ENCODE assay signal across 24 mouse cellular contexts in genomic region chr19:37391869-37392268, GRCm38 (mm10). TPM values are rescaled to one million over a fixed set of nuclear protein-coding genes. Genes with fewer than 3 reads are reported as not detected.
A peak's percentile ranks its signal among the peaks of the same experiment; 100 is the strongest.
DNase-seq lines count a peak whose midpoint lies in the region; ATAC-seq and TF ChIP-seq lines count a peak whose summit lies in the region.
"Had no signal": no experiment of that assay in that cellular context is flagged by ENCODE, and none has a peak within 500 bp of the region (broad histone marks: within the 10 kb centered on the region; RNA-seq: fewer than 3 reads in every experiment).

No protein-coding gene starts in this region.

- no peak overlapping the region for H3K4me2 ChIP-seq in midbrain, embryonic 14.5 days (ENCODE audit: low read length)
- H3K4me2 ChIP-seq in hindbrain, embryonic 14.5 days (replicated peaks) = no peak overlapping the region
- H3K4me2 ChIP-seq: embryonic facial prominence, embryonic 12.5 days; embryonic facial prominence, embryonic 15.5 days; heart, embryonic 12.5 days; heart, embryonic 15.5 days; hindbrain, embryonic 15.5 days had no signal

- no peak overlapping the region for H3K4me3 ChIP-seq in C2C12 (ENCODE audit: insufficient read depth, poor library complexity, severe bottlenecking)
- H3K4me3 ChIP-seq in midbrain, embryonic 14.5 days (replicated peaks; ENCODE audit: low read depth, low read length) = no peak overlapping the region
- H3K4me3 ChIP-seq in hindbrain, embryonic 14.5 days (replicated peaks; ENCODE audit: low read length) = no peak overlapping the region
- H3K4me3 ChIP-seq: embryonic facial prominence, embryonic 12.5 days; embryonic facial prominence, embryonic 15.5 days; heart, embryonic 12.5 days; heart, embryonic 15.5 days; hindbrain, embryonic 15.5 days had no signal

- no peak overlapping the region for H3ac ChIP-seq in C2C12 (ENCODE audit: control insufficient read depth, insufficient read length, low read depth)

- DNase-seq in 3T3-L1 (ENCODE audit: low read depth, low spot score) (peak; percentile 84), NIH3T3 (ENCODE audit: low read depth) (peak; percentile 67)
- no peak for DNase-seq in midbrain, embryonic 14.5 days
- DNase-seq in hindbrain, embryonic 14.5 days (ENCODE audit: low spot score) = no peak
- DNase-seq: adrenal gland, postnatal 10 days; adrenal gland, postnatal 36 days; cerebellum, adult 2 months; cerebellum, adult 9-11 months; cerebellum, postnatal 25 days; forebrain, postnatal 0 days; gastrocnemius, postnatal 25 days; heart, adult 18-20 months; heart, postnatal 10 days; heart, postnatal 4 days had no signal

- H3K27me3 ChIP-seq in C2C12 (ENCODE audit: control insufficient read depth, insufficient read depth, insufficient read length) = no peaks in the 10 kb centered on the region
- no peaks in the 10 kb centered on the region for H3K27me3 ChIP-seq in midbrain, embryonic 14.5 days (ENCODE audit: control insufficient read depth, insufficient read depth, low read length)
- H3K27me3 ChIP-seq in hindbrain, embryonic 14.5 days (ENCODE audit: control insufficient read depth, insufficient read depth, low read length) = no peaks in the 10 kb centered on the region
- H3K27me3 ChIP-seq: embryonic facial prominence, embryonic 12.5 days; embryonic facial prominence, embryonic 15.5 days; heart, embryonic 12.5 days; heart, embryonic 15.5 days; hindbrain, embryonic 15.5 days had no signal

- 95% methylated on average over 3 of the region's 3 CpGs for WGBS in midbrain, embryonic 14.5 days
- 100% methylated on average over 3 of the region's 3 CpGs for WGBS in hindbrain, embryonic 14.5 days

- H3K9me3 ChIP-seq in midbrain, embryonic 14.5 days (ENCODE audit: control insufficient read depth, low read length) = no peaks in the 10 kb centered on the region
- H3K9me3 ChIP-seq in hindbrain, embryonic 14.5 days (ENCODE audit: control insufficient read depth, low read length) = no peaks in the 10 kb centered on the region
- H3K9me3 ChIP-seq: embryonic facial prominence, embryonic 12.5 days; embryonic facial prominence, embryonic 15.5 days; heart, embryonic 12.5 days; heart, embryonic 15.5 days; hindbrain, embryonic 15.5 days had no signal

- H3K79me2 ChIP-seq in C2C12 (ENCODE audit: control insufficient read depth, insufficient read depth) = peaks cover 52% of the 10 kb centered on the region

- peaks cover 26% of the 10 kb centered on the region for H3K79me3 ChIP-seq in C2C12 (ENCODE audit: low read depth)

- H3K36me3 ChIP-seq in C2C12 (ENCODE audit: control insufficient read depth, insufficient read depth) = peaks cover 88% of the 10 kb centered on the region
- peaks cover 10% of the 10 kb centered on the region; the same call in 1 of the 2 replicates for H3K36me3 ChIP-seq in midbrain, embryonic 14.5 days (ENCODE audit: control insufficient read depth, insufficient read depth, low read length)
- H3K36me3 ChIP-seq in hindbrain, embryonic 14.5 days (replicated peaks; ENCODE audit: control insufficient read depth, insufficient read depth) = no peaks in the 10 kb centered on the region; the same call in 1 of the 2 replicates

- no peak overlapping the region for H3K27ac ChIP-seq in midbrain, embryonic 14.5 days (replicated peaks; ENCODE audit: low read depth, low read length)
- no peak overlapping the region for H3K27ac ChIP-seq in hindbrain, embryonic 14.5 days
- H3K27ac ChIP-seq: embryonic facial prominence, embryonic 12.5 days; embryonic facial prominence, embryonic 15.5 days; heart, embryonic 15.5 days; hindbrain, embryonic 15.5 days had no signal

- ATAC-seq in midbrain, embryonic 14.5 days (ENCODE audit: low FRiP score, low TSS enrichment) = no peak
- ATAC-seq in hindbrain, embryonic 14.5 days (ENCODE audit: low FRiP score) = no peak
- no peak for ATAC-seq in megakaryocyte, adult 5-6 weeks (ENCODE audit: poor library complexity, severe bottlenecking)
- ATAC-seq: activated CD4-positive, CD25-positive, alpha-beta regulatory T cell, adult 4 months; forebrain, embryonic 14.5 days; forebrain, postnatal 0 days; intestine, postnatal 0 days had no signal

- no peak overlapping the region for H3K9ac ChIP-seq in midbrain, embryonic 14.5 days (replicated peaks; ENCODE audit: low read length)
- no peak overlapping the region for H3K9ac ChIP-seq in hindbrain, embryonic 14.5 days
- H3K9ac ChIP-seq: embryonic facial prominence, embryonic 12.5 days; embryonic facial prominence, embryonic 15.5 days; forebrain, postnatal 0 days; heart, embryonic 12.5 days; heart, embryonic 15.5 days; hindbrain, embryonic 15.5 days had no signal

- no peaks in the 10 kb centered on the region for H3K4me1 ChIP-seq in midbrain, embryonic 14.5 days (ENCODE audit: control insufficient read depth, insufficient read depth, low read length)
- H3K4me1 ChIP-seq in hindbrain, embryonic 14.5 days (replicated peaks; ENCODE audit: control insufficient read depth, insufficient read depth, low read length) = no peaks in the 10 kb centered on the region
- H3K4me1 ChIP-seq: embryonic facial prominence, embryonic 12.5 days; embryonic facial prominence, embryonic 15.5 days; heart, embryonic 12.5 days; heart, embryonic 15.5 days; hindbrain, embryonic 15.5 days had no signal

- no peak for TF ChIP-seq CTCF in C2C12 (IDR thresholded peaks at IDR 0.05; ENCODE audit: control insufficient read depth, insufficient read depth, insufficient read length)

TF ChIP-seq in C2C12, 6 proteins besides CTCF, POLR2A, EP300 and RAD21:
- TF ChIP-seq FOSL1 (IDR thresholded peaks at IDR 0.05; ENCODE audit: insufficient read depth, low read length, poor library complexity, severe bottlenecking) (peak; percentile 85), MYOD1 (IDR thresholded peaks at IDR 0.05; ENCODE audit: control insufficient read depth, insufficient read length, low read depth) (peak; percentile 4), USF1 (IDR thresholded peaks at IDR 0.05; ENCODE audit: low read depth) (peak; percentile 85), MYOG (IDR thresholded peaks at IDR 0.05; ENCODE audit: control insufficient read depth, extremely low read depth, insufficient read length) (no peak)

RNA-seq across cellular contexts. Expression of gene Kif11, which starts 15.7 kb away (rescaled TPM):
- 10.5 TPM for polyA plus RNA-seq in C2C12 (2012; fragmentation: generic; extraction: Trizol)
- polyA plus RNA-seq in midbrain, embryonic 14.5 days (2014; fragmentation: Nextera tagmentation; extraction: Ambion mirVana) = 7.4 and 16.4 TPM in 2 replicates
- 10.5 and 12.5 TPM in 2 replicates for polyA plus RNA-seq in hindbrain, embryonic 14.5 days (2014; fragmentation: Nextera tagmentation; extraction: Ambion mirVana)
- 128 and 136 TPM in 2 replicates for total RNA-seq in megakaryocyte, adult 5-6 weeks (2015)
- total RNA-seq in megakaryocyte, adult 5-6 weeks (2017) = 223 and 233 TPM in 2 replicates

RNA-seq across cellular contexts. Expression of gene Hhex, which starts 42.7 kb away (rescaled TPM):
- 0.74 TPM for polyA plus RNA-seq in C2C12 (2012; fragmentation: generic; extraction: Trizol)
- 1.4 and 4.2 TPM in 2 replicates for polyA plus RNA-seq in midbrain, embryonic 14.5 days (2014; fragmentation: Nextera tagmentation; extraction: Ambion mirVana)
- 4.1 and 5.1 TPM in 2 replicates for polyA plus RNA-seq in hindbrain, embryonic 14.5 days (2014; fragmentation: Nextera tagmentation; extraction: Ambion mirVana)
- 113 and 118 TPM in 2 replicates for total RNA-seq in megakaryocyte, adult 5-6 weeks (2015)
- total RNA-seq in megakaryocyte, adult 5-6 weeks (2017) = 26.5 and 34.9 TPM in 2 replicates

RNA-seq across cellular contexts. Expression of gene Ide, which starts 54.2 kb away (rescaled TPM):
- 13.4 TPM for polyA plus RNA-seq in C2C12 (2012; fragmentation: generic; extraction: Trizol)
- polyA plus RNA-seq in midbrain, embryonic 14.5 days (2014; fragmentation: Nextera tagmentation; extraction: Ambion mirVana) = 26.0 and 44.7 TPM in 2 replicates
- polyA plus RNA-seq in hindbrain, embryonic 14.5 days (2014; fragmentation: Nextera tagmentation; extraction: Ambion mirVana) = 54.3 and 65.3 TPM in 2 replicates
- total RNA-seq in megakaryocyte, adult 5-6 weeks (2015) = 41.2 and 47.1 TPM in 2 replicates
- total RNA-seq in megakaryocyte, adult 5-6 weeks (2017) = 32.2 and 45.0 TPM in 2 replicates

Comparison
In these comparisons a context has a peak if more than half of its experiments do, and no peak if none do; other contexts are left out.
1. DNase-seq: peak in 3T3-L1 (single experiment) and NIH3T3 (single experiment); none in midbrain, embryonic 14.5 days (single experiment) and hindbrain, embryonic 14.5 days (single experiment).